Mouse (Mus musculus): ENCODE measurements around the gene Olfr871. TPM values are rescaled to one million over a fixed set of nuclear protein-coding genes. Genes with fewer than 3 reads are reported as not detected.
"Not testable (repeated sequence)": the region's sequence is repeated elsewhere in the genome, so short reads cannot be mapped to it uniquely, and the experiment has no call there.

Gene Olfr871
- polyA plus RNA-seq (2015; fragmentation: Nextera tagmentation; extraction: Ambion mirVana) = not detected in 2 replicates

DNA sequence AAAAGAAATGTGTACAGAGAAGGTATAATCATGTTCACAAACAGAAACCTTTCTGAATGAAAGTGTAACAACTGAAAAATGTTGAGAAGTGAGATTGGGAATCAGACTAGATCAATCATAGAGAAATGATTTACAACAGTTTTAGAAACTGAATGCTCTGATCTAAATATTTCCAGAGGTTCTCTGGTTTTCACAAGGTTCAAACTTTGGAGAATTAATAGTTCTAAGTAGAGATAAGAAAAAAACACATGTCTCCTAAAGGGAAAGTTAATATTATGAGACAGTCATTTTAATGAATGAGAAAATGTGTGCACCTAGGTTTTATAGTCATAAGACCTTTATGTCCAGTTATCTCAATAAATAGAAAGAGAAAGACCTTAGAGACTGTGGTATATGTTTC lies at the start of gene Olfr871:
Gene Olfr871, plus strand, starts transcription at position 301 of the 400 bp plus-strand sequence.
- Histone ChIP-seq H3K9me3 (replicated peaks) (no peaks in the 10 kb centered on the region), H3K4me2 (no peak within 1 kb of the TSS), H3K36me3 (no peaks in the 10 kb centered on the region), H3K27ac (no peak within 1 kb of the TSS), H3K9ac (no peak within 1 kb of the TSS), H3K4me3 (no peak within 1 kb of the TSS), H3K27me3 (no peaks in the 10 kb centered on the region), H3K4me1 (replicated peaks) (no peaks in the 10 kb centered on the region)
- no peak for ATAC-seq (replicated peaks; ENCODE audit: insufficient number of reproducible peaks, insufficient read depth, low FRiP score, low read depth)

DNA sequence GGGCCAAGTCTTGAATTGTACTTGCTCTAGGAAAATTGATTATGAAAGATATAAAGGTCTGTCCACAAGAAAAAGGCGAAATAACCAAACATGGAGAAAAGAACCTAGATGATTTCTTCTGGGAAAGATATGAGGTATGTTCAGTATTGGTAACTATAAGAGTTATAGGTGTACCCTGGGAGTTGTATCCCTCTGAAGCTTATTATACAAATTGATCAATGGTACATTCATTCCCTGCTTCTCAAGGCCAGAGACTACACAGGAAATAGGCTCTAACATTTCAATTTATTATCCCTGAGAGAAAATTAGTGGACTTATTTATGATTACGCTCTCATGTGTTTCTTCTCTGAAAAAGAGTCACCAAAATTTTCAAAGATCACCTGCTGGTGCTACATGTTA lies 38.0 kb upstream of the Olfr871 start, which contains the start of gene Olfr870:
Gene Olfr870, minus strand, starts transcription at position 101 of the 400 bp plus-strand sequence.
- H3K27ac ChIP-seq = no peak within 1 kb of the TSS
- H3K36me3 ChIP-seq = no peaks in the 10 kb centered on the region
- no peaks in the 10 kb centered on the region for H3K27me3 ChIP-seq
- no peak within 1 kb of the TSS for H3K4me3 ChIP-seq
- WGBS = 58% methylated on average over 2 of the region's 2 CpGs
- H3K4me1 ChIP-seq (replicated peaks) = no peaks in the 10 kb centered on the region
- no peak for ATAC-seq (replicated peaks; ENCODE audit: insufficient number of reproducible peaks, insufficient read depth, low FRiP score, low read depth)
- no peak within 1 kb of the TSS for H3K4me2 ChIP-seq
- no peaks in the 10 kb centered on the region; the same call in 1 of the 2 replicates for H3K9me3 ChIP-seq (replicated peaks)
- H3K9ac ChIP-seq = no peak within 1 kb of the TSS

DNA sequence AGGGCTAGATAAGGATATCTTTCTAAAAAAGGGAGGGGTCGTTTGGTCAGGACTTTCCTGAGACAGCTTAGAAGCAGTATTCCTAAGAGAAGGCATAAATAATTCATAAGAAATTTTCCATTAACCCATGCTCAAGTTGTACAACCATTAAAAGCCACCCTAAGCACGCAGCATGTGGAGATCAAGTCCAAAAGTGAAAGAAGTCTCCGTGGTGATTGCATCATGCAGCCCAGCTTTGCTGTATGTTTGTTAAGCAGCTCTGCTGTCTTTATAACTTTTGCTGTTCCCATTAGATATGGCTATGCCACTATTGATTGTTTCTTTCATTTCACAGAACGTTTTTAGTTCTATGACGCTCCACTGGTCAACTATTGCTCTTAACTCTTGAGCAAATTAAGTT lies 32.5 kb upstream of the Olfr871 start:
- Histone ChIP-seq H3K27me3 (no peaks in the 10 kb centered on the region), H3K4me1 (replicated peaks) (no peaks in the 10 kb centered on the region), H3K27ac (no peak overlapping the region), H3K9ac (no peak overlapping the region), H3K9me3 (replicated peaks) (no peaks in the 10 kb centered on the region), H3K4me3 (no peak overlapping the region), H3K36me3 (no peaks in the 10 kb centered on the region), H3K4me2 (no peak overlapping the region)
- WGBS = 60% methylated on average over 5 of the region's 5 CpGs
- ATAC-seq (replicated peaks; ENCODE audit: insufficient number of reproducible peaks, insufficient read depth, low FRiP score, low read depth) = no peak

DNA sequence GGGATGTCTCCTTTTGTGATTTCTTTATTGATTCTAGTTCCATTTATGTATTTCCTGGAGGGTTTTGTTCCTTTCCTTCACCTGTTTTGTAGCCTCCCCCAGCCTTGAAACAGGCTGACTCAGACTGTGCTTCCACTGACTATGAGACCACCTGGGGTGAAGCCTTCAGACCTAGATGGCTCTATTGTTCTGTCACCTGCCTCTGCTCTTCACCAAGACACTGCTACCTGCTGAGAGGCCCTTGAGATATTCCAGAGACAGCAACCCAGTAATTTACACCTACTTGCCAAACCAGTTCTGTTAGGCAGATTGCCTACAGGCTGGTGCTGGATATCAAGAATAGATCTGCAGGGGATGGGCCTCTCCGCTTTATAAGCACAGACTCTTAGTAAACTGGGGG lies 9.9 kb upstream of the Olfr871 start:
- Histone ChIP-seq H3K4me1 (replicated peaks) (no peaks in the 10 kb centered on the region), H3K27ac (no peak overlapping the region), H3K9ac (no peak overlapping the region), H3K4me2 (no peak overlapping the region), H3K27me3 (no peaks in the 10 kb centered on the region), H3K9me3 (replicated peaks) (0 out of 2 replicates have a peak, but pooled peaks cover 4% of the 10 kb centered on the region), H3K36me3 (no peaks in the 10 kb centered on the region), H3K4me3 (no peak overlapping the region)
- WGBS = 88% methylated on average over 1 of the region's 1 CpGs
- ATAC-seq (replicated peaks; ENCODE audit: insufficient number of reproducible peaks, insufficient read depth, low FRiP score, low read depth) = no peak

DNA sequence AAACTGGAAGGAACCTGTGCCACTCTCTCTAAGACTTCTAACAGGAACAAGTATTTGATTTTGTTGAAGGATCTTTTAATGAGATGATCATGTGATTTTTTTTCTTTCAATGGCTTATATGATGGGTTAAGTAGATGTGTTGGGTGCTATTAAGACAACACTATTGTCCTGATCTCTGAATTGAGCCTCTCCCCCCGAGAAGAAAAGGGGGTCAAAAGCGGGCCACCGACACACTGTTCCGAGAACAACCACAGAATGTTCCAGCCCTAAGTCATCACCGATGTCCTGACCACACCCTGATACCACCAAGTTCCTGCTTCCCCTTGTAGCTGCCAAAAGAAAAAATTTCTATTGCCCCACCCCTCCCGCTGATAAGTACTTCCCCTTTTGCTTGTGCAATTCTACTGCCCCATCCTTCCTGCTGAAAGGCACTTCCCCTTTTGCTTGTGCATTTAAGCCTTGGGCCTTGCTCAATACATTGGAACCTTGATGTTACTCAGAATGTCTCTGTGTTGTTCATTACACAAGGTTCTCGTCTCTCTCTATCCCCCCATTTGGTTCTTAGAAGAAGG lies 8.5 kb upstream of the Olfr871 start:
- ATAC-seq (replicated peaks; ENCODE audit: insufficient number of reproducible peaks, insufficient read depth, low FRiP score, low read depth); H3K4me1 ChIP-seq (replicated peaks); H3K4me3 ChIP-seq; H3K36me3 ChIP-seq; H3K9me3 ChIP-seq (replicated peaks); H3K9ac ChIP-seq; H3K27me3 ChIP-seq; H3K27ac ChIP-seq; H3K4me2 ChIP-seq: not testable (repeated sequence)
- 66% methylated on average over 7 of the region's 7 CpGs for WGBS

DNA sequence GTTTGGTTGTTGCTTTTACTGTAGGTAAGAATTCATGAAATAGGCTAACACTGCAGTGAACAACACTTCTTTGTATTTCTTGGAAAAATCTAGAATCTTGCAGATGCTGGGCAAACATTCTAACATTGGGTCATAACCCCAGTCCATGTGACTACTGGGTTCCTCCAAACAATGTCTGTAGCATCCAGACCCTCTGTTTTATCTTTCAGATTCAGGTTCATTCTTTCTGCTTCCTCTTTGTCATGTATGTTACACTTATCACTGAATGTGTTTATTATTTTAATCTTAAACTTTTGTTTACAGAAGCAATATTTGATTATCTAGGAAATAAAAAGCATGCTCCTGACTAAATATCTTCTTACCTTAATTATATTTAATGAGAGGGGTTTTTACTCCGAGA lies 1.2 kb upstream of the Olfr871 start:
- Histone ChIP-seq H3K9ac (no peak overlapping the region), H3K9me3 (replicated peaks) (no peaks in the 10 kb centered on the region), H3K4me3 (no peak overlapping the region), H3K27ac (no peak overlapping the region), H3K4me1 (replicated peaks) (no peaks in the 10 kb centered on the region), H3K27me3 (no peaks in the 10 kb centered on the region), H3K4me2 (no peak overlapping the region), H3K36me3 (no peaks in the 10 kb centered on the region)
- ATAC-seq (replicated peaks; ENCODE audit: insufficient number of reproducible peaks, insufficient read depth, low FRiP score, low read depth) = no peak
- WGBS = 39% methylated on average over 1 of the region's 1 CpGs

DNA sequence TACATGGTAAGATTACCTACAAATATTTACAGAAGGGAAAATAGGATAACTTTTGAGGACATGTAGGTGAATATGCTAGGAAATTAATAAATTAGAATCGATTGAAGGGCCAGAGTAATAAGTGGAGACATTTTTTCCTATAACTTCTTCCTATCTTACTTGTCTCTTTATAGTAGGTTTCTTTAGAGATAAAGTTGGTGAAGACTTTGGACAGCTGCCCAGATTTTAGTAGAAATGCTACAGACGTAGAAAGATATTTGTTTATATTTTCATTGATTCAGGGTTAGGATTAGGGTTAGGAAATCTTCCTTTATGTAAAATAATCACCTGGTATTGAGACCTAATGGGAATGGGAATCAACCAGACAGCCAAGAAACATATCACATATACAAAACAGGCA lies 530 bp upstream of the Olfr871 start:
- Histone ChIP-seq H3K27me3 (no peaks in the 10 kb centered on the region), H3K9me3 (replicated peaks) (no peaks in the 10 kb centered on the region), H3K4me2 (no peak overlapping the region), H3K27ac (no peak overlapping the region), H3K9ac (no peak overlapping the region), H3K4me3 (no peak overlapping the region), H3K36me3 (no peaks in the 10 kb centered on the region), H3K4me1 (replicated peaks) (no peaks in the 10 kb centered on the region)
- no peak for ATAC-seq (replicated peaks; ENCODE audit: insufficient number of reproducible peaks, insufficient read depth, low FRiP score, low read depth)
- 51% methylated on average over 2 of the region's 2 CpGs for WGBS

DNA sequence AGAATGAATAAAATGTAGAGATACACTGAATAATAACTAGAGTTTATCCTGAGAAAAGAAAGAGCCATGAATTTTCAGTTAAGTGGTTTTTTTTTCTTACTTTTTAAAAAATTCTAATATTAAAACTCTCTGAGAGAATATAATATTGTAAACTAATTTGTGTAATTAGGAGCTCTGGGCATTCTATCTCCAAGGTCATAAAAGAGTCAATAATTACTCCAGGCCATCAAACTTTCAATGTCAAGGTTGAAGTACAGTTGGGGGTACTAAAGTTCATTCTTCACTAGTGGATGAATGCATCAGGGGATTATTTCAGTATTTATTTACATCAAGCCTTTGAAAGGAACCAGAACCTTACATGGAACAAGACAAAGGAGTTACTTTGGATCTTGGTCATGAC lies 24.8 kb downstream of the Olfr871 start, which contains the start of gene Olfr872:
Gene Olfr872, plus strand, starts transcription at position 301 of the 400 bp plus-strand sequence.
- H3K9ac ChIP-seq = no peak within 1 kb of the TSS

DNA sequence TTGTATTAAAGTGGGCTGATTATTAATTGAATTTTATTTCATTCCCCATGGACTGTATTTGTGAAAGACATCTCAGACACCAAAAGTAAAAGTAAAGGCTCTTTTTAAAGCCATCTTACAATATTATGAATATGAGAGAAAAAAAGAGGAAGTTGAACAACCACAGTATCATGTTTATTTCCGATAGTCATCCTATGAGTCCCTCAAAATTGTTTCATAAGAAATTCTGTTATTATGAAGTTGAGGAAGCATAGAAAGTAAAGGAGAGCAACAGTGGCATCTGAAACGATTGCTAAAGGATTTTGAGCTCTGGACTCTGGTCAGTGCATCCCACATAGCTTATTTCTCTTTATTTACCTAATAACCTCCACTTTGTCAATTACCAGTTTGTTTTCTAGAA lies 25.4 kb downstream of the Olfr871 start:
- H3K27ac ChIP-seq = no peak overlapping the region
- no peaks in the 10 kb centered on the region for H3K4me1 ChIP-seq (replicated peaks)
- H3K36me3 ChIP-seq = no peaks in the 10 kb centered on the region
- no peak overlapping the region for H3K4me3 ChIP-seq
- H3K9ac ChIP-seq = no peak overlapping the region
- ATAC-seq (replicated peaks; ENCODE audit: insufficient number of reproducible peaks, insufficient read depth, low FRiP score, low read depth) = no peak
- H3K9me3 ChIP-seq (replicated peaks) = no peaks in the 10 kb centered on the region
- 56% methylated on average over 2 of the region's 2 CpGs for WGBS
- H3K4me2 ChIP-seq = no peak overlapping the region
- H3K27me3 ChIP-seq = no peaks in the 10 kb centered on the region

More for the DNA sequence above, 24.8 kb downstream of the Olfr871 start, which contains the start of gene Olfr872:
- Histone ChIP-seq H3K4me2 (no peak within 1 kb of the TSS), H3K4me1 (replicated peaks) (no peaks in the 10 kb centered on the region), H3K36me3 (no peaks in the 10 kb centered on the region), H3K9me3 (replicated peaks) (no peaks in the 10 kb centered on the region), H3K4me3 (no peak within 1 kb of the TSS), H3K27me3 (no peaks in the 10 kb centered on the region), H3K27ac (no peak within 1 kb of the TSS)
- no peak for ATAC-seq (replicated peaks; ENCODE audit: insufficient number of reproducible peaks, insufficient read depth, low FRiP score, low read depth)

Other genes with a start within 250 kb of the Olfr871 start
- gene Olfr866, start 184.2 kb upstream of the Olfr871 start, polyA plus RNA-seq (2015; fragmentation: Nextera tagmentation; extraction: Ambion mirVana) = not detected in 2 replicates
- gene Olfr867, start 154.6 kb upstream of the Olfr871 start, polyA plus RNA-seq (2015; fragmentation: Nextera tagmentation; extraction: Ambion mirVana) = not detected in 2 replicates
- not detected in 2 replicates for gene Olfr868, start 113.6 kb upstream of the Olfr871 start, polyA plus RNA-seq (2015; fragmentation: Nextera tagmentation; extraction: Ambion mirVana)
- not detected in 2 replicates for gene Olfr869, start 83.2 kb upstream of the Olfr871 start, polyA plus RNA-seq (2015; fragmentation: Nextera tagmentation; extraction: Ambion mirVana)
- gene Olfr870, start 38.1 kb upstream of the Olfr871 start, polyA plus RNA-seq (2015; fragmentation: Nextera tagmentation; extraction: Ambion mirVana) = not detected in 2 replicates
- not detected in 2 replicates for gene Olfr872, start 24.9 kb downstream of the Olfr871 start, polyA plus RNA-seq (2015; fragmentation: Nextera tagmentation; extraction: Ambion mirVana)
- not detected in 2 replicates for gene Olfr39, start 70.1 kb downstream of the Olfr871 start, polyA plus RNA-seq (2015; fragmentation: Nextera tagmentation; extraction: Ambion mirVana)
- not detected in 2 replicates for gene Olfr873, start 86.3 kb downstream of the Olfr871 start, polyA plus RNA-seq (2015; fragmentation: Nextera tagmentation; extraction: Ambion mirVana)
- 0.08 TPM in 1 of 2 replicates, not detected in the other for gene Olfr18, start 123.9 kb downstream of the Olfr871 start, polyA plus RNA-seq (2015; fragmentation: Nextera tagmentation; extraction: Ambion mirVana)
- 23.7 and 30.8 TPM in 2 replicates for gene Zfp560, start 173.0 kb downstream of the Olfr871 start, polyA plus RNA-seq (2015; fragmentation: Nextera tagmentation; extraction: Ambion mirVana)
- 7.8 and 10.1 TPM in 2 replicates for gene Zfp26, start 248.0 kb downstream of the Olfr871 start, polyA plus RNA-seq (2015; fragmentation: Nextera tagmentation; extraction: Ambion mirVana)